Mouse (Mus musculus) liver, embryonic 16.5 days (tissue): ENCODE results near the gene Pdyn. TPM values are rescaled to one million over a fixed set of nuclear protein-coding genes. Genes with fewer than 3 reads are reported as not detected.

Experiments used
- ATAC-seq: fragments of 200-750 bp; cut with Nextera tagmentation; 2 replicates; pipeline ENCODE4 v1.8.0; 2017; ENCODE audit warnings: low read depth, mild to moderate bottlenecking, moderate number of reproducible peaks, moderate library complexity
- H3K27ac ChIP-seq: fragments of 300-500 bp; sonication (generic); 2 replicates; pipeline ENCODE4 v1.5.1; 2014; ENCODE audit warnings: mild to moderate bottlenecking, low read length
- H3K27me3 ChIP-seq: fragments of 300-500 bp; sonication (generic); 2 replicates; pipeline ENCODE4 v1.6.1; 2014; ENCODE audit warnings: low read depth, low read length, mixed read lengths; ENCODE audit not compliant: control insufficient read depth, insufficient read depth
- H3K36me3 ChIP-seq: fragments of 300-500 bp; sonication (generic); 2 replicates; pipeline ENCODE4 v1.6.1; 2014; ENCODE audit warnings: mild to moderate bottlenecking; ENCODE audit not compliant: control insufficient read depth, insufficient read depth
- H3K4me1 ChIP-seq: fragments of 300-500 bp; sonication (generic); 2 replicates; pipeline ENCODE4 v1.6.1; 2014; ENCODE audit warnings: low read depth, low read length, mixed read lengths; ENCODE audit not compliant: control insufficient read depth
- H3K4me2 ChIP-seq: fragments of 300-500 bp; sonication (generic); 2 replicates; pipeline ENCODE4 v1.6.1; 2014; ENCODE audit warnings: low read depth, low read length, mixed read lengths
- H3K4me3 ChIP-seq: fragments of 300-500 bp; sonication (generic); 2 replicates; pipeline ENCODE4 v1.5.1; 2014; ENCODE audit warnings: low read depth, mild to moderate bottlenecking, low read length
- H3K9ac ChIP-seq: fragments of 300-500 bp; sonication (generic); 2 replicates; pipeline ENCODE4 v1.6.1; 2014; ENCODE audit warnings: low read depth, low read length
- H3K9me3 ChIP-seq: fragments of 300-500 bp; sonication (generic); replicated peaks from 2 replicates; pipeline ENCODE4 v1.6.1; 2016; ENCODE audit warnings: low read length; ENCODE audit not compliant: control insufficient read depth
- WGBS: fragments of 180-500 bp; shearing (Covaris S2); extraction: QIAGEN DNeasy Blood & Tissue Kit; methylation state at CpG from one replicate; pipeline ENCODE4 v1.1.7; 2014; ENCODE audit not compliant: insufficient replicate concordance; 5-methylcytosine and 5-hydroxymethylcytosine counted together
- polyA plus RNA-seq: library from polyadenylated mRNA; unstranded; fragments of >200 nt; fragmentation: Nextera tagmentation; extraction: Ambion mirVana; gene quantifications from 2 replicates; pipeline ENCODE4 v1.2.1, GENCODE M21; 2015

Pdyn gene
- polyA plus RNA-seq, 1 experiment from 2014 or later, result not detected

- WGBS, result 62% methylated on average over 8 of the region's 8 CpGs
These were observed 7.0 kb downstream of the Pdyn start for GRCm38 (mm10) chr2:129692694-129693093.

DNA sequence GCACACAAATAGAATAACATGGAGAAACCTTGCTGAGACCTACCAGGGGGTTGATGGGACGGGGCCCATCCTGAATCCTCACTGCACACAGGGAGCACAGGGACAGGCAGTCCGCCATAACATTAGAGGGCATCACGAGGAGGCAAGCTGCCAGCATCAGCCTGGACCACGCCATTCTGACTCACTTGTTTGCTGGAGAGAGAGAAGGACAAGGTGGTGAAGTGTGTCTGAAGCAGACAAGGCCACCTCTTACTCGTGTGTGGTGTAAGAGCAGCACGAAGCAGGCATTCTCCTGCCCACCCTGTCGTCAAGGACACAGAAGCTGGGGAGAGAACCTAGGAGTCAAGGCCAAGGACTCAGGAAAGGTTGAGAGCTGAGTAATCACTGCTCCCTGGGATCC is 9.9 kb downstream of the Pdyn start:
- H3K27me3 ChIP-seq, result no peaks in the 10 kb centered on the region
- no peaks in the 10 kb centered on the region for H3K9me3 ChIP-seq
- H3K4me2 ChIP-seq, result no peak overlapping the region
- H3K4me1 ChIP-seq, result no peaks in the 10 kb centered on the region
- H3K36me3 ChIP-seq, result no peaks in the 10 kb centered on the region
- no peak overlapping the region for H3K27ac ChIP-seq
- no peak for ATAC-seq
- H3K4me3 ChIP-seq, result no peak overlapping the region
- H3K9ac ChIP-seq, result no peak overlapping the region
- 56% methylated on average over 7 of the region's 7 CpGs for WGBS

More at GRCm38 (mm10) chr2:129692694-129693093, 7.0 kb downstream of the Pdyn start:
- Histone ChIP-seq H3K9ac (no peak overlapping the region), H3K4me3 (no peak overlapping the region), H3K4me2 (no peak overlapping the region), H3K36me3 (no peaks in the 10 kb centered on the region), H3K27ac (no peak overlapping the region), H3K27me3 (no peaks in the 10 kb centered on the region; the same call in 1 of the 2 replicates), H3K9me3 (no peaks in the 10 kb centered on the region), H3K4me1 (no peaks in the 10 kb centered on the region)
- ATAC-seq, result no peak

GRCm38 (mm10) chr2:129688036-129688625 is 11.5 kb downstream of the Pdyn start:
- H3K27me3 ChIP-seq, result no peaks in the 10 kb centered on the region

GRCm38 (mm10) chr2:129686908-129687307 is 12.7 kb downstream of the Pdyn start:
- ATAC-seq, result no peak
- 62% methylated on average over 10 of the region's 10 CpGs for WGBS
- Histone ChIP-seq H3K9me3 (no peaks in the 10 kb centered on the region), H3K36me3 (no peaks in the 10 kb centered on the region), H3K27ac (no peak overlapping the region), H3K4me2 (no peak overlapping the region), H3K4me3 (no peak overlapping the region), H3K9ac (no peak overlapping the region), H3K4me1 (no peaks in the 10 kb centered on the region), H3K27me3 (no peaks in the 10 kb centered on the region)

More at GRCm38 (mm10) chr2:129688036-129688625, 11.5 kb downstream of the Pdyn start:
- H3K27ac ChIP-seq, result no peak overlapping the region
- H3K9me3 ChIP-seq, result no peaks in the 10 kb centered on the region
- no peak overlapping the region for H3K4me2 ChIP-seq
- no peaks in the 10 kb centered on the region for H3K4me1 ChIP-seq
- H3K36me3 ChIP-seq, result no peaks in the 10 kb centered on the region
- H3K4me3 ChIP-seq, result no peak overlapping the region
- 82% methylated on average over 28 of the region's 28 CpGs for WGBS
- no peak overlapping the region for H3K9ac ChIP-seq
- ATAC-seq, result no peak

DNA sequence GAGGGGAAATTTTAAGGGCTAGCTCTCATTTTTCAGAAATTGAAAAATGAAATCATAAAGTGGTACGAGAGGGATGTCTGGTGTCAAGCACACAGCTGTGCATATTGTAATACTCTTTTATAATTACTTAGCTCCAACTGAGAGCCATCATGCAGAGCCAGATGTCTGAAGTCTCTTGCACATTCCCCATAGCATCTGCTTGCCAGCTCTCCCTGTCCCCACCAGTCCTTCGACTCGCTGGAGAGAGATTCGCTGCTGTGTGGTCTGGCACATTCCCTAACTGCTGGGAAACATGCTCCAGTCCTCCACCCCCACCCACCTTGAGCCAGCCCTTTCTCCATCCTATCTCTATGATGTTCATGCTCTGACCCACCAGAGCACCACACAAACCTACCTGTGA is 15.6 kb downstream of the Pdyn start:
- no peaks in the 10 kb centered on the region for H3K9me3 ChIP-seq
- no peak overlapping the region for H3K9ac ChIP-seq
- no peak overlapping the region for H3K4me2 ChIP-seq
- no peaks in the 10 kb centered on the region for H3K4me1 ChIP-seq
- WGBS, result 67% methylated on average over 4 of the region's 4 CpGs
- H3K27ac ChIP-seq, result no peak overlapping the region
- H3K36me3 ChIP-seq, result no peaks in the 10 kb centered on the region
- H3K4me3 ChIP-seq, result no peak overlapping the region
- no peak for ATAC-seq
- no peaks in the 10 kb centered on the region for H3K27me3 ChIP-seq

- no peak overlapping the region for H3K4me2 ChIP-seq
- H3K9ac ChIP-seq, result no peak overlapping the region
- no peaks in the 10 kb centered on the region for H3K9me3 ChIP-seq
- ATAC-seq, result no peak
- H3K36me3 ChIP-seq, result no peaks in the 10 kb centered on the region
- no peaks in the 10 kb centered on the region for H3K27me3 ChIP-seq
- H3K27ac ChIP-seq, result no peak overlapping the region
- H3K4me1 ChIP-seq, result no peaks in the 10 kb centered on the region
- H3K4me3 ChIP-seq, result no peak overlapping the region
- WGBS, result 50% methylated on average over 3 of the region's 3 CpGs
These were observed 19.4 kb downstream of the Pdyn start for GRCm38 (mm10) chr2:129680236-129680635.

DNA sequence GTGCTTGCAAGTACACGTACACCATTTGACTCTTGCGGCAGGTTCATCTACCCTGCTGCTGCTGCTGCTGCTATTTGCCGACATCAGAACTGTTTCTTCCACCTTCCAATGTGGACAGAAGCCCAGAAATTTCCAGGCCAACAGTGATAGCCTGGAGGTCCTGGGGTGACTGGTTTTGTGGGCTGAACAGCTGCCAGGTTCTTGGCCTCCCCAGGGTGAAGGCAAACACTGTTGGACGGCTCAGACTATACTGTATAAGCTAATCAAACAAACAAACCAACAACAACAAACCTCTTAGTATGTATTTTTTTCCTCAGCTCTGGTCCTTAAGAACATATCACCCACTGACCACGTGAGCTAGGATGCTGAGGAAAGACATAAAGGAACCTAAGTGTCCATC is 20.6 kb downstream of the Pdyn start:
- ATAC-seq, result no peak
- Histone ChIP-seq H3K9me3 (no peaks in the 10 kb centered on the region), H3K4me2 (no peak overlapping the region), H3K9ac (no peak overlapping the region), H3K4me1 (no peaks in the 10 kb centered on the region), H3K27me3 (no peaks in the 10 kb centered on the region), H3K4me3 (no peak overlapping the region), H3K27ac (no peak overlapping the region), H3K36me3 (no peaks in the 10 kb centered on the region)
- WGBS, result 58% methylated on average over 5 of the region's 5 CpGs

- Histone ChIP-seq H3K27me3 (no peaks in the 10 kb centered on the region), H3K9ac (no peak overlapping the region), H3K4me2 (no peak overlapping the region), H3K9me3 (no peaks in the 10 kb centered on the region), H3K4me1 (no peaks in the 10 kb centered on the region), H3K27ac (no peak overlapping the region), H3K36me3 (no peaks in the 10 kb centered on the region), H3K4me3 (no peak overlapping the region)
- WGBS, result 60% methylated on average over 2 of the region's 2 CpGs
- ATAC-seq, result no peak
These were observed 22.0 kb downstream of the Pdyn start for GRCm38 (mm10) chr2:129677664-129678063.

- no peak overlapping the region for H3K4me3 ChIP-seq
- H3K9ac ChIP-seq, result no peak overlapping the region
- H3K27ac ChIP-seq, result no peak overlapping the region
- 29% methylated on average over 13 of the region's 13 CpGs for WGBS
- H3K27me3 ChIP-seq, result no peaks in the 10 kb centered on the region
- no peak for ATAC-seq
- no peak overlapping the region for H3K4me2 ChIP-seq
- H3K9me3 ChIP-seq, result no peaks in the 10 kb centered on the region
- no peaks in the 10 kb centered on the region for H3K36me3 ChIP-seq
- H3K4me1 ChIP-seq, result no peaks in the 10 kb centered on the region
These were observed 24.6 kb downstream of the Pdyn start for GRCm38 (mm10) chr2:129674935-129675634.
